In genomic region chr14:40816715-40817114, GRCm38 (mm10) we compare ENCODE assay signal across 13 mouse cellular contexts.
"Had no signal": no experiment of that assay in that cellular context is flagged by ENCODE, and none has a peak within 500 bp of the region (broad histone marks: within the 10 kb centered on the region; RNA-seq: fewer than 3 reads in every experiment).

No protein-coding gene starts in this region.

- H3K4me3 ChIP-seq: left cerebral cortex, adult 2 months; limb, embryonic 10.5 days; liver, embryonic 15.5 days; midbrain, embryonic 13.5 days; stomach, embryonic 15.5 days had no signal

- ATAC-seq: lung, postnatal 0 days; midbrain, embryonic 13.5 days had no signal

- H3K27me3 ChIP-seq: liver, embryonic 15.5 days; midbrain, embryonic 13.5 days; stomach, embryonic 15.5 days had no signal

- H3K9me3 ChIP-seq: limb, embryonic 10.5 days; liver, embryonic 15.5 days; midbrain, embryonic 13.5 days; stomach, embryonic 15.5 days had no signal

- H3K27ac ChIP-seq: left cerebral cortex, adult 2 months; limb, embryonic 10.5 days; liver, embryonic 15.5 days; midbrain, embryonic 13.5 days; stomach, embryonic 15.5 days had no signal

- H3K4me1 ChIP-seq: limb, embryonic 10.5 days; liver, embryonic 15.5 days; midbrain, embryonic 13.5 days; stomach, embryonic 15.5 days had no signal

- H3K4me2 ChIP-seq: liver, embryonic 11.5 days; liver, embryonic 15.5 days; midbrain, embryonic 13.5 days; stomach, embryonic 15.5 days had no signal

- DNase-seq: kidney, adult 18-20 months; kidney, postnatal 10 days; kidney, postnatal 4 days; lung, adult 2 months; lung, postnatal 36 days; thymus, postnatal 36 days had no signal

- H3K9ac ChIP-seq: liver, embryonic 15.5 days; midbrain, embryonic 13.5 days; stomach, embryonic 15.5 days had no signal

- H3K36me3 ChIP-seq: limb, embryonic 10.5 days; liver, embryonic 15.5 days; midbrain, embryonic 13.5 days; stomach, embryonic 15.5 days had no signal
